Mouse (Mus musculus) lung, postnatal 0 days (tissue): ENCODE measurements at regions not wholly inside any gene's neighbourhood (a gene's known extent, or its start where the extent isn't known, plus 50 kb on each side); places are given as distances from the start of the nearest gene placed in this dataset.

Experiments
- ATAC-seq: fragments of 200-750 bp; cut with Nextera tagmentation; 2 replicates; pipeline ENCODE4 v1.8.0; 2017; ENCODE audit warnings: moderate library complexity
- DNase-seq: peaks from one replicate; pipeline ENCODE4 v3.0.0-alpha.2; 2016; ENCODE audit warnings: low spot score
- H3K27ac ChIP-seq: fragments of 300-500 bp; sonication (generic); 2 replicates; pipeline ENCODE4 v1.5.1; 2014; ENCODE audit warnings: antibody characterized with exemption, mild to moderate bottlenecking, low read length, mixed read lengths
- H3K27me3 ChIP-seq: fragments of 300-500 bp; sonication (generic); replicated peaks from 2 replicates; pipeline ENCODE4 v1.6.1; 2014; ENCODE audit warnings: low read length, mixed read lengths; ENCODE audit not compliant: insufficient read depth
- H3K36me3 ChIP-seq: fragments of 300-500 bp; sonication (generic); 2 replicates; pipeline ENCODE4 v1.6.1; 2014; ENCODE audit warnings: low read length, mixed read lengths; ENCODE audit not compliant: insufficient read depth
- H3K4me1 ChIP-seq: fragments of 300-500 bp; sonication (generic); 2 replicates; pipeline ENCODE4 v1.6.1; 2014; ENCODE audit warnings: antibody characterized with exemption, low read depth, low read length, mixed read lengths; ENCODE audit not compliant: insufficient read depth
- H3K4me2 ChIP-seq: fragments of 300-500 bp; sonication (generic); replicated peaks from 2 replicates; pipeline ENCODE4 v1.6.1; 2014; ENCODE audit warnings: low read depth, mild to moderate bottlenecking, low read length, moderate library complexity, mixed read lengths
- H3K4me3 ChIP-seq: fragments of 300-500 bp; sonication (generic); 2 replicates; pipeline ENCODE4 v1.5.1; 2014; ENCODE audit warnings: low read depth, low read length
- H3K9ac ChIP-seq: fragments of 300-500 bp; sonication (generic); replicated peaks from 2 replicates; pipeline ENCODE4 v1.6.1; 2014; ENCODE audit warnings: low read depth, mild to moderate bottlenecking
- H3K9me3 ChIP-seq: fragments of 300-500 bp; sonication (generic); 2 replicates; pipeline ENCODE4 v1.6.1; 2016; ENCODE audit warnings: low read length, mixed read lengths
- CTCF ChIP-seq: IDR thresholded peaks from 2 replicates; pipeline ENCODE4 v1.5.1; 2016; ENCODE audit warnings: antibody characterized with exemption, mild to moderate bottlenecking
- EP300 ChIP-seq: IDR thresholded peaks from 2 replicates; pipeline ENCODE4 v1.6.1; 2016; ENCODE audit warnings: antibody characterized with exemption, mild to moderate bottlenecking, control low read depth
- WGBS: fragments of 180-500 bp; shearing (Covaris S2); extraction: QIAGEN DNeasy Blood & Tissue Kit; methylation state at CpG from one replicate; pipeline ENCODE4 v1.1.7; 2014; 5-methylcytosine and 5-hydroxymethylcytosine counted together

DNA sequence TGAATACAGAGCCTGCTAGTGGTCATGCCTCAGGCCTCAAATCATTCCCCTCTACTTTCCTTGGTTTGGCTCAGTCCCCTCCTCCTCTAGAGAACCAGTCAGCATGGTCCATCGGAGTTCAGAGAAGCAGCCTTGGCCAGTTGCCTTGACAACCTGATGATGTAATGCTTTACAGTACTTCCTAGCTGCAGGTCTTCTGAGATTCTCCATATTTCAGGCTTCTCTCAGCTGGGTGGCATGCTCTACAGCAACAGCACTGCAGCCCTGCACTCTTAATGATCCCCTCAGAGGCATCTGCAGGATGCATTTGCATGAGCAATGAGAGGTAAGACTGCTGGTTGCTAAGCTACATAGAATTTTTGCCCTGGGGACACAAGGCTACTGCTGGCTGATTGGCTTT is 514.7 kb upstream of the Nbea start:
- Histone ChIP-seq H3K4me1 (no peaks in the 10 kb centered on the region), H3K9ac (no peak overlapping the region), H3K4me2 (no peak overlapping the region), H3K36me3 (no peaks in the 10 kb centered on the region), H3K27me3 (no peaks in the 10 kb centered on the region), H3K27ac (no peak overlapping the region), H3K4me3 (no peak overlapping the region), H3K9me3 (no peaks in the 10 kb centered on the region)
- no peak for TF ChIP-seq CTCF
- no peak for TF ChIP-seq EP300
- 20% methylated on average over 1 of the region's 1 CpGs for WGBS
- no peak for DNase-seq
- ATAC-seq, result no peak

DNA sequence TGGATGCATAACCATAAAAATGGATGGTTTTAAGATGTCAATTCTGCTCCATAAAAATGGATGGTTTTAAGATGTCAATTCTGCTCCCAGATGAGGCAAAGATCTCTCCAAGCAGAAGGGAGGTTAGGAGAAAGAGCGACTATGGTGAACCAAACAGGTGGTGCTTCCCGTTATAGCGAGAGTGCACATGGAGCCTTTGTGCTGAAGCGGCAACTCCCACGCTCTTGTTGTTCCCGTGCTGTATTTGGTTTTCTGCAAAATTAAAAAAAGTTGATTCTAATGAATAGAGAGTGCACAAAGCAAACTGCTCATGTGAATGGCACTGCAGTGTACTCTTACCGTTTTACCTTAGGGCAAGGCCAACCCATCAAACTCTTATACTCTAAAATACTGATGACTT is 497.5 kb upstream of the Nbea start:
- Histone ChIP-seq H3K27ac (no peak overlapping the region), H3K9ac (no peak overlapping the region), H3K36me3 (no peaks in the 10 kb centered on the region), H3K4me2 (no peak overlapping the region), H3K9me3 (no peaks in the 10 kb centered on the region), H3K27me3 (no peaks in the 10 kb centered on the region), H3K4me1 (no peaks in the 10 kb centered on the region), H3K4me3 (no peak overlapping the region)
- TF ChIP-seq EP300 (no peak), CTCF (no peak)
- DNase-seq (no peak), ATAC-seq (no peak)
- WGBS, result 92% methylated on average over 7 of the region's 7 CpGs

DNA sequence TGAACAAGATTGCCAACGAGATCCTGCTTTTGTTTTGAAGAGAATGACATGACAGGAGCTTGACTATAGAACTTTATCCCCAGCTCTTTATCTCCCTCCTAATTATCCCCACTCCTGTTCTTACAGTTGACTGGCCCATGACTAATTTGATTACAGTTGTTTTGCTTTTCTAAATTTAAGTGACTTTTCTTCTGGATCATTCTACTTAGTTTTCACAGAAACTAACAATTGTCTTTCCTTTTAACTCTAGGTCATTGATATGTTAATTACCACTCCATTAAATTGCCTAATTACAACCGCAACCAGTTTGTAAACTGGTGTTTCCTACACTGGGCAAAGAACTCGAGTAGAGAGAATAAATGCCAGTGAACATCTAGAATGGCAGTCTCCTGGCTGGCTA is 485.3 kb upstream of the Nbea start:
- no peak for DNase-seq
- no peaks in the 10 kb centered on the region for H3K9me3 ChIP-seq
- H3K27ac ChIP-seq, result no peak overlapping the region
- no peaks in the 10 kb centered on the region for H3K27me3 ChIP-seq
- no peak overlapping the region for H3K4me2 ChIP-seq
- H3K36me3 ChIP-seq, result no peaks in the 10 kb centered on the region
- no peaks in the 10 kb centered on the region for H3K4me1 ChIP-seq
- WGBS, result 53% methylated on average over 3 of the region's 3 CpGs
- no peak for ATAC-seq
- H3K9ac ChIP-seq, result no peak overlapping the region
- no peak overlapping the region for H3K4me3 ChIP-seq
- TF ChIP-seq CTCF, result no peak
- no peak for TF ChIP-seq EP300

DNA sequence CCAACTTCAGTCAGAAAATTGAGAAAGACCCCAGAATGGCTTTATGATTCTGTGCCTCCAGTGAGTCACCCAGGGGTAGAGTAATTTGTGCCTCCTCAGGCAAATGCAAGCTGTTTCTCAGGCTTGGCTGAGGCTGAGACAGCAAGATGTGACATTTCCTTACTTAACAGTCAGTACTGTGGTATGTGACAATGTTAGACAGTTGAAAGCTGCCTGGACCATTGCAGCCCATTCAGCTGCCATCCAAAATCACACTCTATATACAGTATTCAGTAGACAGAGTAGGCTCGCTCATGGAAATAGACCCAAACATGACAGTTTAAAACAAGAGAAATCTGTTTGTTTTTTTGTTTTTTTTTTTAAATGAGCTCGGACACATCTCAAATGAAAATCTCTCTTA is 477.1 kb upstream of the Nbea start:
- Histone ChIP-seq H3K27ac (no peak overlapping the region), H3K36me3 (no peaks in the 10 kb centered on the region), H3K4me1 (no peaks in the 10 kb centered on the region), H3K4me3 (no peak overlapping the region), H3K9ac (no peak overlapping the region), H3K4me2 (no peak overlapping the region), H3K9me3 (no peaks in the 10 kb centered on the region), H3K27me3 (no peaks in the 10 kb centered on the region)
- no peak for DNase-seq
- TF ChIP-seq EP300 (no peak), CTCF (no peak)
- no peak for ATAC-seq
- WGBS, result 91% methylated on average over 2 of the region's 2 CpGs

DNA sequence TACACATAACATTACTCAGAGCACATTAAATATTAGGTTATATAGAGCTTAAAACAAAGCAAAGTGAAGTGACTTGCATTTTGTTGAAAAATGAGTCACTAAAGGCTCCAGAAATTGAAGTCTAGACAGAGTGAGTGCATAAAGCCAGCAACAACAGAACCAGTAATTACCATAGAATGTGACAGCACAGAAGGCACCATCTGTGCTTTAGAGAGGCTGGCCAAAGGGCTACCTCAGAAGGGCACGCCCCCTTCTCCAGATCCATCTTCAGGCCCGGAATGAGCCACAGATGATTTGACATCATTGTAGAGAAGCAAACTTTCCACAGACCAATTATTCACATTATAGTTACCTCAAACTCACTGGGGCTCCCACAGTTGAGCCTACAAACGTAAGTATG is 463.8 kb upstream of the Nbea start:
- H3K4me1 ChIP-seq, result no peaks in the 10 kb centered on the region
- ATAC-seq (no peak), DNase-seq (no peak)
- H3K4me2 ChIP-seq, result no peak overlapping the region
- H3K9ac ChIP-seq, result no peak overlapping the region
- TF ChIP-seq EP300 (no peak), CTCF (no peak)
- no peaks in the 10 kb centered on the region for H3K27me3 ChIP-seq
- 77% methylated on average over 3 of the region's 3 CpGs for WGBS
- H3K36me3 ChIP-seq, result no peaks in the 10 kb centered on the region
- H3K27ac ChIP-seq, result no peak overlapping the region
- H3K4me3 ChIP-seq, result no peak overlapping the region
- H3K9me3 ChIP-seq, result no peaks in the 10 kb centered on the region
